Comparison of ENCODE assay signal across 26 mouse cellular contexts in the genomic region with DNA sequence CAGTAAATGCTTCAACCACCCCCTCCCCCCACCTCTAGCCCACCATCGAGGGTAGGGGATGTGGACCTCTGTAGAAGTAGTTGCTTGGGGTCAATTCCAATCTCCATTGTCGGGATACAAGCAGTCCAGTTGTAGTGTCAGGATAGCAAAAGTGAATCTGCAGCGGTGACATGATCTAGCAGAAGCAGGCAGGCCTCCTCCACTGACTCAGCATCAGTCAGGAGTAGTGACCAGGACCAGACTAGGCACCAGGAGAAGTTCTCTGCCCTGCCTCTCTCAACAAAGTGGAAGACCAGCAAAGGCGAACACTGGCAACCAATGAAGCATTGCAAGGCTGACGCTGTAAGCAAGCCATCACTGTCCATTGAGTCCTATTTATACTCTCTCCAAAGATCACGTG. TPM values are rescaled to one million over a fixed set of nuclear protein-coding genes. Genes with fewer than 3 reads are reported as not detected.
"Had no signal": no experiment of that assay in that cellular context is flagged by ENCODE, and none has a peak within 500 bp of the region (broad histone marks: within the 10 kb centered on the region; RNA-seq: fewer than 3 reads in every experiment).

No protein-coding gene starts in this region.

- DNase-seq: gastrocnemius, adult 2 months; gastrocnemius, postnatal 10 days; gastrocnemius, postnatal 36 days; heart, adult 11 months; heart, adult 2 months; heart, postnatal 14 days; heart, postnatal 36 days; kidney, adult 11 months; kidney, adult 2 months; kidney, adult 9 months; kidney, postnatal 10 days; kidney, postnatal 25 days; kidney, postnatal 4 days had no signal

- H3K36me3 ChIP-seq: heart, embryonic 10.5 days; heart, embryonic 13.5 days; heart, embryonic 15.5 days; hindbrain, embryonic 13.5 days; hindbrain, embryonic 15.5 days; kidney, embryonic 15.5 days; limb, embryonic 10.5 days; limb, embryonic 12.5 days had no signal

- H3K9ac ChIP-seq: heart, embryonic 13.5 days; heart, embryonic 15.5 days; hindbrain, embryonic 13.5 days; hindbrain, embryonic 15.5 days; kidney, embryonic 15.5 days; limb, embryonic 12.5 days had no signal

- H3K27ac ChIP-seq: gastrocnemius, adult 2 months; heart, adult 2 months; heart, embryonic 10.5 days; heart, embryonic 13.5 days; heart, embryonic 15.5 days; hindbrain, embryonic 13.5 days; hindbrain, embryonic 15.5 days; hindbrain, postnatal 0 days; kidney, embryonic 15.5 days; layer of hippocampus, adult 2 months; left cerebral cortex, adult 2 months; limb, embryonic 10.5 days; limb, embryonic 12.5 days had no signal

- H3K4me3 ChIP-seq: gastrocnemius, adult 2 months; heart, adult 2 months; heart, embryonic 10.5 days; heart, embryonic 13.5 days; heart, embryonic 15.5 days; hindbrain, embryonic 13.5 days; hindbrain, embryonic 15.5 days; kidney, embryonic 15.5 days; layer of hippocampus, adult 2 months; left cerebral cortex, adult 2 months; limb, embryonic 10.5 days; limb, embryonic 12.5 days had no signal

- ATAC-seq: forebrain, embryonic 16.5 days; hindbrain, postnatal 0 days; intestine, embryonic 16.5 days had no signal

- H3K27me3 ChIP-seq: heart, embryonic 13.5 days; heart, embryonic 15.5 days; hindbrain, embryonic 13.5 days; hindbrain, embryonic 15.5 days; kidney, embryonic 15.5 days; limb, embryonic 12.5 days had no signal

- H3K9me3 ChIP-seq: heart, embryonic 10.5 days; heart, embryonic 13.5 days; heart, embryonic 15.5 days; hindbrain, embryonic 13.5 days; hindbrain, embryonic 15.5 days; kidney, embryonic 15.5 days; limb, embryonic 10.5 days; limb, embryonic 12.5 days had no signal

- H3K4me2 ChIP-seq: heart, embryonic 13.5 days; heart, embryonic 15.5 days; hindbrain, embryonic 13.5 days; hindbrain, embryonic 15.5 days; kidney, embryonic 15.5 days; limb, embryonic 12.5 days had no signal

- H3K4me1 ChIP-seq: heart, embryonic 10.5 days; heart, embryonic 13.5 days; heart, embryonic 15.5 days; hindbrain, embryonic 13.5 days; hindbrain, embryonic 15.5 days; kidney, embryonic 15.5 days; limb, embryonic 10.5 days; limb, embryonic 12.5 days had no signal

RNA-seq across cellular contexts. Expression of a gene that starts 39.0 kb away (rescaled TPM):
- total RNA-seq: gastrocnemius, adult 2 months had no signal
